Mouse (Mus musculus): ENCODE results near the gene Ccdc167. TPM values are rescaled to one million over a fixed set of nuclear protein-coding genes. Genes with fewer than 3 reads are reported as not detected.
A peak's percentile ranks its signal among the peaks of the same experiment; 100 is the strongest.

Ccdc167 gene
- polyA plus RNA-seq, 1 experiment from 2014 or later, result 7.4 TPM

GRCm38 (mm10) chr17:29700573-29700972 is 16.3 kb downstream of the Ccdc167 start:
- DNase-seq, result no peak
- WGBS (ENCODE audit: insufficient replicate concordance), result 90% methylated on average over 7 of the region's 7 CpGs
- no peak overlapping the region for H3K27ac ChIP-seq
- no peak overlapping the region for H3K4me3 ChIP-seq (replicated peaks)
- no peak for ATAC-seq (ENCODE audit: low read depth)
- H3K9ac ChIP-seq, result no peak overlapping the region
- H3K36me3 ChIP-seq, result peaks cover 90% of the 10 kb centered on the region
- H3K9me3 ChIP-seq (replicated peaks), result no peaks in the 10 kb centered on the region
- no peak overlapping the region for H3K4me2 ChIP-seq
- no peaks in the 10 kb centered on the region for H3K27me3 ChIP-seq
- H3K4me1 ChIP-seq (replicated peaks), result peaks cover 12% of the 10 kb centered on the region

DNA sequence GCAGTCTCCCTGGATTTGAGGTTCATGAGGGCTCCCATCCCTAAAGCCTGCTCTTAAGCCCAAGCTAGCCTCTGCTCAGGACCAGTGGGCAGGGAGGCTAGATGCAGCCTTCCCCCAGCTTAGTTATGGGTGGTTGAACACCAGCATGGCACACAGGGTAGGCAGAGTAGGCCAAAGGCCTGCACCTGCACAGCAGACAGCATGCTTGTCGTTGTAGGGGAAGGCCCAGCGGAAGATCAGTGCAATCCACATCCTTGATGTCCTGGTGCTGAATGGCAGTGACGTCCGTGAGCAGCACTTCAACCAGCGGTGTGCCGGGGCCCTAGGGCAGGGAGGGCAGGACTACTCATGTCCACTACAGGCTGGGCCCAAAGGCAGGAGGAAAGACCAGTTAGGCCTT is 18.4 kb downstream of the Ccdc167 start:
- H3K9me3 ChIP-seq (replicated peaks), result no peaks in the 10 kb centered on the region
- no peak overlapping the region for H3K9ac ChIP-seq
- H3K4me3 ChIP-seq (replicated peaks), result no peak overlapping the region
- DNase-seq (no peak), ATAC-seq (ENCODE audit: low read depth) (no peak)
- WGBS (ENCODE audit: insufficient replicate concordance), result 84% methylated on average over 6 of the region's 6 CpGs
- no peak overlapping the region for H3K4me2 ChIP-seq
- no peak overlapping the region for H3K27ac ChIP-seq
- peaks cover 8% of the 10 kb centered on the region for H3K4me1 ChIP-seq (replicated peaks)
- peaks cover 95% of the 10 kb centered on the region for H3K36me3 ChIP-seq
- H3K27me3 ChIP-seq, result no peaks in the 10 kb centered on the region

DNA sequence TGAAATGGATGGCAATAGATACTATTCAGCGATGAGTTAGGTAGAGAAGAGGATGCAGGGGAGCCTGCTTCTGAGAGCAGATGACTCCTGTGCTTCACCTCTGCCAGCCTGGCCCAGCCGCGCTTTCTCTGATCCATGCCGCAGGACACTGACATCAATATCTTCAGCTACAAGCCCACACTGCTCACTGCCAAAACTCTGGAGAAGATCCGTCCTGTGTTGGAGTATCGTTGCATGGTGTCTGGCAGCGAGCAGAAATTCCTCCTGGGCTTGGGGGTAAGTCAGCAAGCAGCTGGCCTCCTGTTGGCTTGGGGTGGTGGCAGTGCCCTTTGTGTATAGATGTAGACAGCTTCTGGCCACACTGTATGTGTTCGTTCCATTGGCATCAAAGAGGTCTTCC is 19.9 kb downstream of the Ccdc167 start:
- DNase-seq (no peak), ATAC-seq (ENCODE audit: low read depth) (no peak)
- Histone ChIP-seq H3K4me2 (no peak overlapping the region), H3K27ac (no peak overlapping the region), H3K36me3 (peaks cover 91% of the 10 kb centered on the region), H3K4me3 (replicated peaks) (no peak overlapping the region), H3K4me1 (replicated peaks) (peaks cover 8% of the 10 kb centered on the region), H3K27me3 (no peaks in the 10 kb centered on the region), H3K9ac (no peak overlapping the region), H3K9me3 (replicated peaks) (no peaks in the 10 kb centered on the region)
- 89% methylated on average over 8 of the region's 8 CpGs for WGBS (ENCODE audit: insufficient replicate concordance)

DNA sequence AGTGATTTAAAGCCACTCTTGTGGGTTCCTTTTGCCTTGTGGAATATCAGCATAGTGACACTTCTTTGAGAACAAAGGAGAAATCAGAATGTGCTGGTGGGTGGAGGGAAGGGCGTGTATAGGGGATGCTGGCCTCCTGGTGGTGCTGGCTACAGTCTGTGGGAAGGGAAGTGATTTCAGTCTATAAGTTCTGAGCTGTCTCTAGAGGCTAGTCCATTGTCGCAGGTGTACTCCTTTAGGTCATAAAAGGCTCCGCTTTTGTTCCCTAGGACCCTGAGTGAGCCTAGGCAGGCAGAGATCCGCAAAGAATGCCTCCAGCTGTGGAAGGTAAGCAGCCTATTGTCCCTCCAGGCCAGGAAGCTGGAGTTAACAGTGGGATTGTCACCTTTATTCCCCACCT is 22.3 kb downstream of the Ccdc167 start:
- H3K27ac ChIP-seq, result no peak overlapping the region
- peaks cover 3% of the 10 kb centered on the region; the same call in 1 of the 2 replicates for H3K4me1 ChIP-seq (replicated peaks)
- peaks cover 91% of the 10 kb centered on the region for H3K36me3 ChIP-seq
- H3K9me3 ChIP-seq (replicated peaks), result no peaks in the 10 kb centered on the region
- no peak overlapping the region for H3K4me3 ChIP-seq (replicated peaks)
- H3K9ac ChIP-seq, result no peak overlapping the region
- ATAC-seq (ENCODE audit: low read depth), result no peak
- H3K27me3 ChIP-seq, result no peaks in the 10 kb centered on the region
- DNase-seq, result no peak
- H3K4me2 ChIP-seq, result no peak overlapping the region
- WGBS (ENCODE audit: insufficient replicate concordance), result 87% methylated on average over 4 of the region's 4 CpGs

- Histone ChIP-seq H3K9ac (no peak overlapping the region), H3K9me3 (replicated peaks) (no peaks in the 10 kb centered on the region), H3K36me3 (peaks cover 91% of the 10 kb centered on the region), H3K4me1 (replicated peaks) (peaks cover 3% of the 10 kb centered on the region; the same call in 1 of the 2 replicates), H3K4me2 (no peak overlapping the region), H3K27me3 (no peaks in the 10 kb centered on the region), H3K27ac (no peak overlapping the region), H3K4me3 (replicated peaks) (no peak overlapping the region)
- WGBS (ENCODE audit: insufficient replicate concordance), result 55% methylated on average over 2 of the region's 2 CpGs
- no peak for ATAC-seq (ENCODE audit: low read depth)
- DNase-seq, result no peak
Measured at GRCm38 (mm10) chr17:29693571-29693970, 23.3 kb downstream of the Ccdc167 start.

DNA sequence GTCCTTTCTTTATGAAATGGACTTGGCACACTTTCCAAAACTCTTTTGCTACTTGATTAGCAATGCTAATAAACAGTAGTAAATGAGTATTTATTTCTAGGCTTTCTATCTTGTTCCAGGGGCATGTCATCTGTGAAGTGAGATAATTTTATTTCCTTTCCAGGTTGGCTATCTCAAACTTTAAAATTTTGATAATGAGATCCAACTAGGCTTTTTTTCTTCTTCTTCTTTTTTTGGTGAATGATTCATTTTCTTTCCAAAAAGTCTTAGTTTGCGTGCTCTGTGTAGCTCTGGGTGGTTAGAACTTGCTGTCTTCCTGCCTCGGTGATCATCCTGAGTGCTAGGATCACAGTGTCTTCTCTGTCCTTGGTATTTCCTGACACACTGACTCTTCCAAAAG is 24.0 kb downstream of the Ccdc167 start:
- no peak overlapping the region for H3K4me3 ChIP-seq (replicated peaks)
- DNase-seq (no peak), ATAC-seq (ENCODE audit: low read depth) (no peak)
- H3K4me1 ChIP-seq (replicated peaks), result peaks cover 8% of the 10 kb centered on the region
- 78% methylated on average over 2 of the region's 2 CpGs for WGBS (ENCODE audit: insufficient replicate concordance)
- no peak overlapping the region for H3K4me2 ChIP-seq
- H3K36me3 ChIP-seq, result peaks cover 91% of the 10 kb centered on the region
- no peak overlapping the region for H3K9ac ChIP-seq
- no peaks in the 10 kb centered on the region for H3K27me3 ChIP-seq
- H3K9me3 ChIP-seq (replicated peaks), result no peaks in the 10 kb centered on the region
- no peak overlapping the region for H3K27ac ChIP-seq

- H3K36me3 ChIP-seq, result peaks cover 96% of the 10 kb centered on the region
- no peak overlapping the region for H3K4me2 ChIP-seq
- no peak overlapping the region for H3K9ac ChIP-seq
- no peak overlapping the region for H3K4me3 ChIP-seq (replicated peaks)
- H3K4me1 ChIP-seq (replicated peaks), result peaks cover 34% of the 10 kb centered on the region
- no peaks in the 10 kb centered on the region for H3K9me3 ChIP-seq (replicated peaks)
- H3K27ac ChIP-seq, result peak overlapping the region; percentile 18; the same call in 1 of the 2 replicates
- ATAC-seq (ENCODE audit: low read depth), result no peak
- DNase-seq, result no peak
- no peaks in the 10 kb centered on the region for H3K27me3 ChIP-seq
- WGBS (ENCODE audit: insufficient replicate concordance), result 59% methylated on average over 6 of the region's 6 CpGs
Measured at GRCm38 (mm10) chr17:29690257-29690656, 26.6 kb downstream of the Ccdc167 start.

DNA sequence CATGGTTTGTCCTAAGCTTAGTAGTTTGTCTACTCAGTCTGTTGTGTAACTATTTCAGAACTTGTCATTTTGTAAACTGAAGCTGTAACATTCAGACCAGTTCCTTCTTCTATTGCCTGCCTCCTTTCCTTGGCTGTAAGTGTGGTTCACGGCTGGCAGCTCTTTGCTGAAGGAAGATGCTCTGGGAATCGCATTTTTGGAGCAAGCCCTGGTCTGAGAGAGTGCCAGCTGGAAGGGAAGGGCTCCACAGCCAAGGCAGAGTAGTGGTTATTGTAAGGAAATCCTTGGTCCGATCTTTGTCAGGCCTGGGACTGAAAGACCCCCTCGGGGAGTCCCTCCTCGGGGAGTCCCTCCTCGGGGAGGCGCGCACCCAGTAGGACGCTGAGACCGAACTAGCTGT is 28.2 kb downstream of the Ccdc167 start:
- no peak overlapping the region for H3K4me2 ChIP-seq
- H3K4me3 ChIP-seq (replicated peaks), result no peak overlapping the region
- ATAC-seq (ENCODE audit: low read depth) (no peak), DNase-seq (no peak)
- peaks cover 50% of the 10 kb centered on the region for H3K4me1 ChIP-seq (replicated peaks)
- WGBS (ENCODE audit: insufficient replicate concordance), result 95% methylated on average over 10 of the region's 10 CpGs
- H3K27ac ChIP-seq, result no peak overlapping the region
- H3K27me3 ChIP-seq, result no peaks in the 10 kb centered on the region
- H3K9ac ChIP-seq, result no peak overlapping the region
- peaks cover 96% of the 10 kb centered on the region for H3K36me3 ChIP-seq
- H3K9me3 ChIP-seq (replicated peaks), result no peaks in the 10 kb centered on the region

DNA sequence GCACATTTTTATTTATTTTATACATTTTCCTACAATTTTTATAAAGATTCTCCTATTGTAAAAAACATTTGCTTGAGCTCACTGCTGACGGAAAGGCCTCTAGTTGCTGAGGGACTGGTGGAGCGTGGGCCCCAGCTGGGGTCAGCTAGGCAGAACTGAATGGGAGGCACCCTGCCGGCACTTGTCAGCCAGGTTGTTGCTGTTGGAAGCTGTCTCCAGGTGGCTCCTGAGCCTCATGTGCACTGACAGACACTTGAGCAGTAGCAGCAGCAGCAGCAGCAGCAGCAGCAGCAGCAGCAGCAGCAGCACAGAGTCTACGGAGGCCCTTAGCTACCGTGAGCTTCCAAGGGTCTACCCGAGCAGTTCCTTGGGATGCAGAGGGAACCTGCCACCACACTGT is 29.5 kb downstream of the Ccdc167 start:
- H3K9me3 ChIP-seq (replicated peaks), result no peaks in the 10 kb centered on the region
- no peak for DNase-seq
- H3K9ac ChIP-seq, result peak overlapping the region; percentile 8; the same call in 1 of the 2 replicates
- no peak for ATAC-seq (ENCODE audit: low read depth)
- peaks cover 60% of the 10 kb centered on the region for H3K4me1 ChIP-seq (replicated peaks)
- 73% methylated on average over 6 of the region's 6 CpGs for WGBS (ENCODE audit: insufficient replicate concordance)
- H3K4me2 ChIP-seq, result no peak overlapping the region
- H3K27me3 ChIP-seq, result no peaks in the 10 kb centered on the region
- H3K36me3 ChIP-seq, result peaks cover 99% of the 10 kb centered on the region
- H3K27ac ChIP-seq, result peak overlapping the region; percentile 82
- no peak overlapping the region for H3K4me3 ChIP-seq (replicated peaks)

- peaks cover 100% of the 10 kb centered on the region for H3K36me3 ChIP-seq
Measured at GRCm38 (mm10) chr17:29686771-29687170, 30.1 kb downstream of the Ccdc167 start.

DNA sequence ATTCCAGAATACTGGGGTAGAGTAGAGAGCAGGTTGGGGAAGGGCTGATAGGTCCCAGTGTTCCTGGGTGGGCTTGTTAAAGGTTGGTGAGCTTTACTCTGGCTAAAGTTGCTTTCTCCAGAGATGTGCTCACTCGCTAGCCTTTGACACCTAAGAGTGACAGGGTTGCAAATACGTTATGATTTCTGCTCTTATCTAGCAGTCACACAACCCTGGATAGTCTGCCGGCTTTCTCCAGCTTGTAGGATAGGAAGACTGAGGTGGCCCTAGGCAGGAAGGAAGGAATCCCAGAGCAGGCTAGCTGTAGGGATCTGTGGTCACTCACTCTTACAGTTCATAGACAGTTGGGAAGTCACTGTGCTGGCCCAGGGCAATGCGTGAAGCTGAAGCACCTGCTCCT is 32.6 kb downstream of the Ccdc167 start:
- DNase-seq (peak; percentile 31), ATAC-seq (ENCODE audit: low read depth) (peak; percentile 68)
- H3K9me3 ChIP-seq (replicated peaks), result no peaks in the 10 kb centered on the region
- peaks cover 98% of the 10 kb centered on the region for H3K36me3 ChIP-seq
- H3K4me3 ChIP-seq (replicated peaks), result no peak overlapping the region
- H3K27me3 ChIP-seq, result no peaks in the 10 kb centered on the region
- WGBS (ENCODE audit: insufficient replicate concordance), result 33% methylated on average over 4 of the region's 4 CpGs
- H3K4me1 ChIP-seq (replicated peaks), result peaks cover 57% of the 10 kb centered on the region
- peak overlapping the region; percentile 82 for H3K27ac ChIP-seq
- H3K4me2 ChIP-seq, result no peak overlapping the region
- H3K9ac ChIP-seq, result peak overlapping the region; percentile 49; the same call in 1 of the 2 replicates

More at GRCm38 (mm10) chr17:29686771-29687170, 30.1 kb downstream of the Ccdc167 start:
- no peaks in the 10 kb centered on the region for H3K9me3 ChIP-seq (replicated peaks)
- H3K4me1 ChIP-seq (replicated peaks), result peaks cover 60% of the 10 kb centered on the region
- DNase-seq (peak; percentile 67), ATAC-seq (ENCODE audit: low read depth) (peak; percentile 85)
- no peak overlapping the region for H3K4me3 ChIP-seq (replicated peaks)
- H3K27me3 ChIP-seq, result no peaks in the 10 kb centered on the region
- peak overlapping the region; percentile 48 for H3K9ac ChIP-seq
- H3K27ac ChIP-seq, result peak overlapping the region; percentile 82
- WGBS (ENCODE audit: insufficient replicate concordance), result 51% methylated on average over 5 of the region's 5 CpGs
- peak overlapping the region; percentile 28 for H3K4me2 ChIP-seq

DNA sequence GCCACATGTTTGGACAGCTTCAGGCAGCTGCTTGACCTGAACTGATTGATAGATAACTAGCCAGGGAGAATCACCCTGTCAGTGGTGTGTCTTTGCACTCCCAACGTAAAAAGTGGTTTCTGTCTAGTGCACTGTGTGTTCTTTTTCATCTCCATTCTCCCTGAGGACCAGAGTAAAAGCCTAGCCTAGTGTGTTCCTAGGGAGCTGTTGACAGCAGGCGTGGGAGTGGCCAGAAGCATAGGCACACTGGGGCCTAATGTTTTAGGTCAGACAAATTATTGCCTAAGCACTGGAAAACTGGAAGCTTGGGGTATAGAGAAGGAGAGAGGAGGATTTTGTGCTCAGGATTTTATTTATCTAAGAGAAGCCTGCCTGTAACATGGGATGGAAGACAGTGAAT is 33.7 kb downstream of the Ccdc167 start:
- Histone ChIP-seq H3K27me3 (no peaks in the 10 kb centered on the region), H3K9ac (peak overlapping the region; percentile 27; the same call in 1 of the 2 replicates), H3K4me3 (replicated peaks) (no peak overlapping the region), H3K4me2 (no peak overlapping the region), H3K36me3 (peaks cover 98% of the 10 kb centered on the region), H3K27ac (no peak overlapping the region), H3K9me3 (replicated peaks) (no peaks in the 10 kb centered on the region), H3K4me1 (replicated peaks) (peaks cover 57% of the 10 kb centered on the region)
- no peak for ATAC-seq (ENCODE audit: low read depth)
- DNase-seq, result no peak
- WGBS (ENCODE audit: insufficient replicate concordance), result 81% methylated on average over 2 of the region's 2 CpGs
